Mouse (Mus musculus): ENCODE measurements around the gene H2-Eb2.

GRCm38 (mm10) chr17:34365031-34365430 lies 39.6 kb downstream of the H2-Eb2 start:
- TF ChIP-seq CTCF (IDR thresholded peaks at IDR 0.05; ENCODE audit: low read depth, low read length): no peak
- TF ChIP-seq POLR2A (IDR thresholded peaks at IDR 0.05; ENCODE audit: borderline replicate concordance, low read depth, low read length): no peak

All from bone marrow macrophage, adult 2 months (primary cell).